Mouse (Mus musculus) liver, embryonic 16.5 days (tissue): Measurements from ENCODE around the gene Map7. TPM values are rescaled to one million over a fixed set of nuclear protein-coding genes. Genes with fewer than 3 reads are reported as not detected.

Source experiments
- ATAC-seq: fragments of 200-750 bp; cut with Nextera tagmentation; 2 replicates; pipeline ENCODE4 v1.8.0; 2017; ENCODE audit warnings: low read depth, mild to moderate bottlenecking, moderate number of reproducible peaks, moderate library complexity
- H3K27ac ChIP-seq: fragments of 300-500 bp; sonication (generic); 2 replicates; pipeline ENCODE4 v1.5.1; 2014; ENCODE audit warnings: mild to moderate bottlenecking, low read length
- H3K27me3 ChIP-seq: fragments of 300-500 bp; sonication (generic); 2 replicates; pipeline ENCODE4 v1.6.1; 2014; ENCODE audit warnings: low read depth, low read length, mixed read lengths; ENCODE audit not compliant: control insufficient read depth, insufficient read depth
- H3K36me3 ChIP-seq: fragments of 300-500 bp; sonication (generic); 2 replicates; pipeline ENCODE4 v1.6.1; 2014; ENCODE audit warnings: mild to moderate bottlenecking; ENCODE audit not compliant: control insufficient read depth, insufficient read depth
- H3K4me1 ChIP-seq: fragments of 300-500 bp; sonication (generic); 2 replicates; pipeline ENCODE4 v1.6.1; 2014; ENCODE audit warnings: low read depth, low read length, mixed read lengths; ENCODE audit not compliant: control insufficient read depth
- H3K4me2 ChIP-seq: fragments of 300-500 bp; sonication (generic); 2 replicates; pipeline ENCODE4 v1.6.1; 2014; ENCODE audit warnings: low read depth, low read length, mixed read lengths
- H3K4me3 ChIP-seq: fragments of 300-500 bp; sonication (generic); 2 replicates; pipeline ENCODE4 v1.5.1; 2014; ENCODE audit warnings: low read depth, mild to moderate bottlenecking, low read length
- H3K9ac ChIP-seq: fragments of 300-500 bp; sonication (generic); 2 replicates; pipeline ENCODE4 v1.6.1; 2014; ENCODE audit warnings: low read depth, low read length
- H3K9me3 ChIP-seq: fragments of 300-500 bp; sonication (generic); replicated peaks from 2 replicates; pipeline ENCODE4 v1.6.1; 2016; ENCODE audit warnings: low read length; ENCODE audit not compliant: control insufficient read depth
- WGBS: fragments of 180-500 bp; shearing (Covaris S2); extraction: QIAGEN DNeasy Blood & Tissue Kit; methylation state at CpG from one replicate; pipeline ENCODE4 v1.1.7; 2014; ENCODE audit not compliant: insufficient replicate concordance; 5-methylcytosine and 5-hydroxymethylcytosine counted together
- polyA plus RNA-seq: library from polyadenylated mRNA; unstranded; fragments of >200 nt; fragmentation: Nextera tagmentation; extraction: Ambion mirVana; gene quantifications from 2 replicates; pipeline ENCODE4 v1.2.1, GENCODE M21; 2015

Gene Map7
- polyA plus RNA-seq, 1 experiment from 2014 or later = 5.3 TPM

DNA sequence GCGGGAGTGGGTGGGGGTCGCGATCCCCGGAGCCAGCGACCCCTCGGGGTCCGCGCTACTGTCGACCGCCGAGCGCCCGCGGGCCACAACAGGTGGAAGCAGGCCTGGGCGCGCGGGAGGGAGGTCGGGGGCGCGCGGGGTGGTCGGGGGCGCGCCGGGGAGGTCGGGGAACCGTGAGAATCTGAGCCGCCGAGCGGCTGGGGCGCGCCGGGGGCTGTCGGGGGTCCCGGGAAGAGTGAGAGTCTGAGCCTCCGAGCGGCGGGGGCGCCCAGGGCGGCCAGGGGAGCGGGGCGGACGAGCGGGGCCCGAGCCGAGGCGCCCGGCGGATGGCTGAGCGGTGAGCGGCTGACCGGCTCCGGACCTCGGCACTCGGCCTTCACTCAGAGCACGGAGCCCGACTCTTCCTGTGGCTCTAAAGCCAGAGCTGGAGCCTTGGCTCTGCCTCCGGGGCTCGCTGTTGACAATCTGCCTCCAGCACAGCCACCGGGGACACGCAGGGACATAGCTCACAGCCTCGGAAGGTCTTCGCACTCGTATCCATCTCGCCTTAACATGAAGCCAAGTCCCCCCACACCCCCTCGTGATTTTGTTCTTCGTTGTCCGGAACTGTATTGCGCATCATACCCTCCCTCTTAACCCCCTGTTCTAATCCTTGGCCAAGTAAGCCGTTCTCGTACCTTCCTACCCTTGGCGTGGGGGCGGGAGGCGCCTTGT lies 1.0 kb downstream of the Map7 start:
- ATAC-seq = peak; percentile 63
- Histone ChIP-seq H3K4me1 (peaks cover 5% of the 10 kb centered on the region), H3K9me3 (no peaks in the 10 kb centered on the region), H3K27ac (peak overlapping the region; percentile 45; the same call in 1 of the 2 replicates), H3K9ac (peak overlapping the region; percentile 68), H3K4me3 (peak overlapping the region; percentile 72), H3K36me3 (no peaks in the 10 kb centered on the region), H3K4me2 (peak overlapping the region; percentile 95), H3K27me3 (peaks cover 25% of the 10 kb centered on the region)
- WGBS = under 1% methylated on average over 54 of the region's 74 CpGs

DNA sequence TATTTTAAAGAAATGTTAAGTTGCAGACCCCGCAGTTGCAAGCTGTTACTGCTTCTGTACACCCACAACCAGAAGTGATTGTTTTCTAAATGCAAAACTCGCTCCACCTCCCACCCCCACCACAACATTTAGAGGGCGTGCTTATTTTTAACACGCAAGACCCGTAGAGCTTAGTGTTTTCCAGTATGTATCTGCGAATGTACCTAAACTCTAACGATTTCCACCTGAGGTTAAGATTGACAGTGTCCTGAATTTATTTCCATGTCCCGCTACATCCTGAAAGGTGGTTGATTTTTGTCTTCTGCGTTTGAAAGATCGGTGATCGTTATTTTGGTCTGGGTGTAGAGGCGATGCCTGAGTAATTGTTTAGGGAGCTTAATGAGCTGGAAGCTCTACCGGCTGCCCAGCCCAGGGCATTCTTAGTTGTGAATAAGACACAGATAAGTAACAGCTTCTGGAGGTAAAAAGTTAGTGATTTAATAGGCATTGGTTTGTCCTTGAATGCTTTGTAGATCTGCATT lies 1.6 kb downstream of the Map7 start:
- Histone ChIP-seq H3K4me2 (peak overlapping the region; percentile 95), H3K36me3 (no peaks in the 10 kb centered on the region), H3K9ac (peak overlapping the region; percentile 68), H3K4me1 (peaks cover 5% of the 10 kb centered on the region), H3K27me3 (peaks cover 25% of the 10 kb centered on the region), H3K4me3 (peak overlapping the region; percentile 72), H3K9me3 (no peaks in the 10 kb centered on the region), H3K27ac (no peak overlapping the region)
- WGBS = 3% methylated on average over 13 of the region's 13 CpGs
- no peak for ATAC-seq

DNA sequence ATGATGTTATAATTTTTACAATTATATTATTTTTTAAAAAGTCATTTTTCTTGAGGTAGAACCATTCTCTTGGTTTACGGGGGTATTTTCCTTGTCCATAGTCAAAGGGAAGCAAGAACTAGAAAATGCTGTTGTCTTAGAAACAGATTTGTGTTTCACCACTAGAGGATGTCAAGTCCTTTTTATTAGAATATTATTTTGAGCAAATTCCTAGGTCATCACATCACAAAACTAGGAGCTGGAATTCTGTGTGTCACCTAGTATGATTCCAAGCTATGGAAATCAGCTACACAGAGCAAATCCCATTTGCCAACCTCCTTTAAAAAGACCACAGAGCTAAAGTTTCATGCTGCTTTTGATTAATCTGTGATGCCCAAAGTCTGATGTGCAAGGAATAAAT lies 3.9 kb downstream of the Map7 start:
- no peak overlapping the region for H3K9ac ChIP-seq
- H3K36me3 ChIP-seq = no peaks in the 10 kb centered on the region
- H3K4me3 ChIP-seq = no peak overlapping the region
- H3K4me2 ChIP-seq = no peak overlapping the region
- WGBS = 78% methylated on average over 1 of the region's 1 CpGs
- no peak overlapping the region for H3K27ac ChIP-seq
- H3K4me1 ChIP-seq = peaks cover 5% of the 10 kb centered on the region
- peaks cover 25% of the 10 kb centered on the region for H3K27me3 ChIP-seq
- H3K9me3 ChIP-seq = no peaks in the 10 kb centered on the region
- ATAC-seq = no peak

DNA sequence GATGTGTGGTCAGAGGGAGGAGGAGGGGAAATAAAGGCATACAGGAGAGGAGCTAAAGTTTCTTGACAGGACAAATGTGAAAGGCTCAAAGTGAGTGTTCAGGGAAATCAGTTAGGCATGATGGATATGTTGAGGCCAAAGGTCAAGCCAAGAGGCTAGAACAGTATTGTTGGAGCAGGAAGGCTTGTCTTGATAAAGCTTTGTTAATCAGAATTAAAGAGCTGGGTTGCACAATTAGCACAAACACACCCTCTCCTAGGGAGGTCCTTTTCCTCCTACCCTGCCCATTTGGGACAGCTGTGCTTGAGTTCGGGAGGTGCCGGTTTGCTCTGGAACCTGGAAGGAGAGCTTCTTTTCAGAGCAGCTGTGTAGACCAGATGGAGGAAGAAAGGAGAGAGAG lies 5.2 kb downstream of the Map7 start:
- Histone ChIP-seq H3K4me3 (no peak overlapping the region), H3K9me3 (no peaks in the 10 kb centered on the region), H3K4me1 (peaks cover 5% of the 10 kb centered on the region), H3K27ac (no peak overlapping the region), H3K9ac (no peak overlapping the region), H3K4me2 (no peak overlapping the region), H3K27me3 (peaks cover 18% of the 10 kb centered on the region), H3K36me3 (no peaks in the 10 kb centered on the region)
- WGBS = 70% methylated on average over 2 of the region's 2 CpGs
- ATAC-seq = no peak

DNA sequence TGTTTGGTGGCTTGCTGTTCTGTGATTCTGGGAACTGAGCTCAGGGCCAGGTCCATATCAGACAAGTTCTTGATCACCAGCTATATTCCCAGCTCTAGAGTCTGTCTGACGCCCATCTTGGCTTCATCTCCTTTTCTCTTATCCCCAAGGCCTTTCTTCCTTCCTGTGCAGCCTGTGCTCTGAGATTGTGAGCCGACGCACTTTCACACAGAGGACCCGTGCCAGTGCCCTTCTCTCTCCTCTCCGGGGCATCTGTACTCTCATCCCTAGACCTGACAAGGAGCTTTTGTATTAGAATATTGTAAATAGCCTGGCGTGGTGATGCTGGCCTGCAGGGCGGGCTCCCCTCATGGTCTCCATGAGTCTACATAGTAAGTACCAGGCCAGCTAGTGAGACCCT lies 7.1 kb downstream of the Map7 start:
- Histone ChIP-seq H3K4me2 (no peak overlapping the region), H3K4me3 (no peak overlapping the region), H3K36me3 (no peaks in the 10 kb centered on the region), H3K4me1 (peaks cover 5% of the 10 kb centered on the region), H3K27me3 (no peaks in the 10 kb centered on the region), H3K27ac (no peak overlapping the region), H3K9ac (no peak overlapping the region), H3K9me3 (no peaks in the 10 kb centered on the region)
- WGBS = 34% methylated on average over 7 of the region's 7 CpGs
- ATAC-seq = no peak

DNA sequence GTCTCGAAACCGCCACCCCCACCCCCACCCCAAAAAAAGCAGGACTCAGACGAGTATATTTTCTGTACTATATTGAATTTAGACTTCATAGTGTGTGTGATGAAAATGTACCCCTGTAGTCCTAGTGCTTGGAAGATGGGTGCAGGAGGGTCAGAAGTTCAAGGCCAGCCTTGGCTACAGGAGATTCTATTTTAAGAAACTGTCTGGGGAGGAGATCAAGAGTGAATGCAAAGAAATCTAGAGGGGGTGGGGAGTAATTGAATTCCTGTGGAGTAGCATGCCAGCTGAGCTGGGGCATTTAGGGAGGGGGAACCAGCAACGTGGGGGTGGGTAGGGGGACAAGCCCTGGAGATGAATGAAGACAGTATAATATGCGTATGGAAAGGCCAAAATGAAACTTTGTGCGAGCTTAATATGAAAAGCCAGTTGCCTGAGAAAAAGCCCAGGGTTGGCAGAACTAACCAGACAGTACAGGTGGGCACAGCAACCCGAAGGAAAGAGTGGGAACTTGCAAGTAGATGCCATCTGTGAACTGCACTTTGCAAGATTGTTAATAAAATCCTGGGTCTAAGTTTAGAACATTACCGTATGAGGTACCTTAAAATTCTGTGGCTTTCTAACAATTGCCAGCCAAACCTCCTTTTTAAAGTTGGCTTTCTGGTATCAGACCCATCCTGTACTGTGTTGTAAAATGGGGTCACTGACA lies 8.9 kb downstream of the Map7 start:
- no peaks in the 10 kb centered on the region for H3K36me3 ChIP-seq
- ATAC-seq = no peak
- no peaks in the 10 kb centered on the region for H3K27me3 ChIP-seq
- no peak overlapping the region for H3K4me3 ChIP-seq
- peaks cover 5% of the 10 kb centered on the region for H3K4me1 ChIP-seq
- WGBS = 71% methylated on average over 8 of the region's 8 CpGs
- H3K27ac ChIP-seq = no peak overlapping the region
- H3K4me2 ChIP-seq = no peak overlapping the region
- no peak overlapping the region for H3K9ac ChIP-seq
- no peaks in the 10 kb centered on the region for H3K9me3 ChIP-seq

DNA sequence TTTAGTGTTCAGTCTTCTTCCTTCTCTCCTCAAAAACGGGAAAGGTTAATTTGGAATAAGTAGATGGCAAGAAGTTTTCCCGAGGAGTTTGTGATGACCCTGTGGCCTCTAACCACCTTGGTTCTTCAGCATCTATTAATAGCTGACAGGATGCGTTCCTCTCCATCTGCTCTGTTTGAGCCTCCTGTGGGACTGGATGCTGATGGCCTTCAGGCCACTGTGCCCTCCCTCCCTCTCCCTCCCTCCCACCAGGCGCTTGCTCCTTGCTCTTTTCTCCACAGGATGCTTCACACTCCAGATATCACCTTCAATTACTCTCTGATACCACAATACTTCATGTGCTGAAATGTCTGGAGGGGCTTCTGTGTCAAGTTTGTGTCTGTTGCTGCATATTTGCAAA lies 10.5 kb downstream of the Map7 start:
- Histone ChIP-seq H3K27me3 (no peaks in the 10 kb centered on the region), H3K9me3 (no peaks in the 10 kb centered on the region), H3K27ac (no peak overlapping the region), H3K4me1 (no peaks in the 10 kb centered on the region; the same call in none of the 2 replicates), H3K9ac (no peak overlapping the region), H3K4me2 (no peak overlapping the region), H3K36me3 (no peaks in the 10 kb centered on the region), H3K4me3 (no peak overlapping the region)
- WGBS = 49% methylated on average over 4 of the region's 4 CpGs
- ATAC-seq = no peak

DNA sequence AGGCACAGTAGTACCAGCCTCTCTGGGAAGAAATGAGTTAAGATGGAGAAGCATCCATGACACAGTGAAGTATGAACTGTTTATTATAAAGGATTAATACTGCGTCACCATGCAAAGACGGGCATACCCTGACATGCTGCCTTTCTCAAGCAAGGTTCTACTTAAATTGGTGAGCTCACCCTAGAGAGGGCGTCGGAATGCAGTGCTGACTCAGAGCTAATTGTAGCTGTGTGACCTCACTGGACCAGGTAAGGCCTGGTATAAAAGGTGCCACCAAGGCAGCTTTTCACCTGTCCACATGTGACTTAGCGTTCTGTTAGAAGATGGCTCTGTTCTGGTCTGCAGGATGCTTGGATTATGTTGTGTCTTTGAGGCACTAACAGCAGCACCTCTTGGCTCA lies 11.0 kb downstream of the Map7 start:
- H3K27ac ChIP-seq = no peak overlapping the region
- no peak for ATAC-seq
- no peaks in the 10 kb centered on the region for H3K36me3 ChIP-seq
- H3K9me3 ChIP-seq = no peaks in the 10 kb centered on the region
- no peak overlapping the region for H3K4me3 ChIP-seq
- H3K9ac ChIP-seq = no peak overlapping the region
- H3K4me2 ChIP-seq = no peak overlapping the region
- H3K4me1 ChIP-seq = no peaks in the 10 kb centered on the region; the same call in none of the 2 replicates
- WGBS = 75% methylated on average over 5 of the region's 5 CpGs
- no peaks in the 10 kb centered on the region for H3K27me3 ChIP-seq

DNA sequence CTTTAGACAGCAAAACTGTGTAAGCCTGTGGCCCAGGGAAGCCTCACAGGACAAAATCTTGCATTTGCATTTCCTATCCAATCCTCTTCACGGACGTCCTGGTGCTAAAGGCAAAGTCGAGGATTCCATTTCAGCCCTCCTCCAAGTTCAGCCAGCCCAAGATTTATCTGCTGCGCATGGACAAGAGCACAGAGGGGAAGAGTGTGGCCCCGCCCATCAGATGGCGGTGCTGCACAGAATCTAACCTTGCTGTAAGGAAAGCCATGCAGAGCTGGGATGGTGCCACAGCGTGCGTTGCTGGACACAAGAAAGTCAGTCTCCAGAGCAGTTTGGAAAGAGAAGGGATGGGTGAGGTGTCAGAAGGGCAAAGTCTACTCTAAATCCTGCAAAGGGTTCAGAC lies 12.6 kb downstream of the Map7 start:
- no peaks in the 10 kb centered on the region for H3K27me3 ChIP-seq
- H3K9ac ChIP-seq = no peak overlapping the region
- no peak overlapping the region for H3K4me3 ChIP-seq
- no peak overlapping the region for H3K4me2 ChIP-seq
- H3K36me3 ChIP-seq = no peaks in the 10 kb centered on the region
- no peaks in the 10 kb centered on the region; the same call in none of the 2 replicates for H3K4me1 ChIP-seq
- H3K9me3 ChIP-seq = no peaks in the 10 kb centered on the region
- no peak for ATAC-seq
- no peak overlapping the region for H3K27ac ChIP-seq
- 26% methylated on average over 8 of the region's 8 CpGs for WGBS
